Mouse (Mus musculus) bone marrow, adult 2 months (tissue): ENCODE measurements at regions not wholly inside any gene's neighbourhood (a gene's known extent, or its start where the extent isn't known, plus 50 kb on each side); places are given as distances from the start of the nearest gene placed in this dataset.

Source experiments
- H3K27ac ChIP-seq: fragments of 200-500 bp; 2 replicates; pipeline ENCODE4 v1.5.1; 2012; ENCODE audit warnings: low read depth, mild to moderate bottlenecking, control low read depth, inconsistent platforms, low read length; ENCODE audit not compliant: control insufficient read depth, poor library complexity, insufficient read depth
- H3K4me1 ChIP-seq: fragments of 200-500 bp; 2 replicates; pipeline ENCODE4 v1.6.1; 2011; ENCODE audit warnings: low read length; ENCODE audit not compliant: control insufficient read depth, insufficient read depth
- H3K4me3 ChIP-seq: fragments of 200-500 bp; replicated peaks from 2 replicates; pipeline ENCODE3; 2011; ENCODE audit warnings: mild to moderate bottlenecking, low read depth, low read length, control low read depth; ENCODE audit not compliant: control insufficient read depth
- CTCF ChIP-seq: fragments of 200-500 bp; IDR thresholded peaks from 2 replicates; pipeline ENCODE4 v1.5.1; 2011; ENCODE audit warnings: low read length, control low read depth; ENCODE audit not compliant: control insufficient read depth, insufficient read depth
- POLR2A ChIP-seq: fragments of 200-500 bp; IDR thresholded peaks from 2 replicates; pipeline ENCODE4 v1.6.1; 2011; ENCODE audit warnings: low read depth, mild to moderate bottlenecking, control low read depth, low read length, borderline replicate concordance; ENCODE audit not compliant: control insufficient read depth
- WGBS: fragments of 180-500 bp; shearing (Covaris S2); methylation state at CpG from one replicate; pipeline ENCODE4 v1.1.7; 2018; 5-methylcytosine and 5-hydroxymethylcytosine counted together

DNA sequence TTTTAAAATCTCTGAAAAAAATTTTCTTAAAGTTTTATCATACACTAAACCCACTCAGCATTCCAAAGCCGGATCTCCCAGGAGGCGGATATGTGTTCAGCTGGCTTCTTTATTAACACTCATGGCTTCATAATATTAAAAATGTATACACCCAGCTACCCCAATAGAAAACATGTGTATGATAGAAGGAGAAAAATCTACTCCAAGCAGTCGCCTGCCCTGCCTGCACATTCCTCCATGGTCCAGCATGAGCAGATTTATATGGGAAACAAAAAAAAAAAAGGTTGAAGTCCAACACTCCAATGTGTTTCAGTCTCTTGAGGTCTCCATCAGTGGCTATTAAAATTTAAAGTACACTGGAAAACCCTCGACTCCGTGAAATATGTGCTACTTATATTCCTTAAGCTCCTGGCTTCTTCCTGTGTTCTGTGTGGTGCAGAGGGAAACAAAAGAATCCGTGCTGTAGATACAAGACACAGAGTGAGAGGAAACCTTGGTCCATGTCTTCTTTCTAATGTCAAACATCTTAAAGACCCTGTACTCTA is 142.0 kb upstream of the Ppargc1a start:
- Histone ChIP-seq H3K4me1 (no peaks in the 10 kb centered on the region), H3K4me3 (no peak overlapping the region), H3K27ac (no peak overlapping the region)
- TF ChIP-seq CTCF, result no peak
- TF ChIP-seq POLR2A, result no peak
- WGBS, result 74% methylated on average over 6 of the region's 6 CpGs

DNA sequence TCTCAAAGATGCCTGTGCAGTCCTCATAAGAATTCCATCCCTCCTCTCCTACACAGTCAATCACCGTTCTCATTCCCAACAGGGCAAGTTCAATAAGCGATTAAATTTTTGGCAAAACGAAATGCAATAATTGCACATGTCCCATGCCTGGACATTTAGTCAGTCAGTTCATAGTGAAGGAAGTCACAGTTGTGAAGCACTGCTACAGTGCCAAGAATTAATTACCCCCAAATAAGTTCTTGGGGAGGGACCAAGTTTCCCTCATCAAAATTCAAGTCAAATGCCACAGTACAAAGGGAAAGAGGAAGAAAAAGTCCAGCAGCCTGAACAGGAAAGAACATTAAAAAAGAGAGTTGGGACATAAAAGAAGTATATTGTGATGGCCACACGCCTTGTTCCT is 112.4 kb upstream of the Ppargc1a start:
- TF ChIP-seq CTCF (no peak), POLR2A (no peak)
- Histone ChIP-seq H3K4me1 (no peaks in the 10 kb centered on the region), H3K4me3 (no peak overlapping the region), H3K27ac (no peak overlapping the region)
- 76% methylated on average over 4 of the region's 4 CpGs for WGBS

DNA sequence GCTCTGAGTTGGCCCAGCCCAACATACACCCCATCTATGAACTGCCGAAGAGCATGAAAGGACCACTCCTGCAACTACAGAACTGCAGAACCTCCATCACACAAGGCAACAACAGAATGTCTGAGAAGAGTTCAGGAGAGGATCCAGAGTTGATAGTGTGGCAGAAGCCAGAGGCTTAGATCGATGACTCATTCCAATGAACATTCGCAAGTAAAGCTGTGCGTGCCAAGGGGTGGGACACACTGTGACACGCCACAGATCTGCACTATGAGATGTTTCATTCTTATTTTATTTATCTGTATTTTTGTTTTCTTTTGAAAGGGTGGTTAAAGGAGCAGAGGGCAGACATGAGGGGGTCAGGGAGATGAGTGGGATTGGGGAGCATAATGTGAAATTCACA is 103.7 kb upstream of the Ppargc1a start:
- Histone ChIP-seq H3K4me1 (no peaks in the 10 kb centered on the region), H3K27ac (no peak overlapping the region), H3K4me3 (no peak overlapping the region)
- no peak for TF ChIP-seq CTCF
- no peak for TF ChIP-seq POLR2A
- WGBS, result 90% methylated on average over 5 of the region's 5 CpGs

DNA sequence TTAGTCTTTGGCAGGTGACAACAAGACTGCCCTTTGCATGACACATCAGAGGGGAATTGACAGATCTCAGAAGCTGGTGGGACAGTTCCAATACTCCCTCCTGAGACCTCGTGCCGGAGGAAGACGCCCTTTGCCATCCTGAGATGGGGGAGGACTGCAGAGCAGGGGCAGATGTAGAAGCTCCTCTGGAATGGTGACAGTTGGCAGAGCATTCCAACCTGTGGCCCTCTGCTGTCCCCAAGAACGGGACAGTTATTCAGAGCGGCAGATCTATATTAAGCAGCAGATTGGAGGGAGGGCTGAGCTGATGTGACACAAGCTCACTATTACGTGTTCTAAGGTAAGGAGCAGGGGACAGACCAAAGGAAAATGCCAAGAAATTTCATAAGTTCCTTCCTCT is 97.7 kb upstream of the Ppargc1a start:
- Histone ChIP-seq H3K27ac (no peak overlapping the region), H3K4me1 (no peaks in the 10 kb centered on the region), H3K4me3 (no peak overlapping the region)
- WGBS, result 64% methylated on average over 6 of the region's 6 CpGs
- TF ChIP-seq CTCF (no peak), POLR2A (no peak)

DNA sequence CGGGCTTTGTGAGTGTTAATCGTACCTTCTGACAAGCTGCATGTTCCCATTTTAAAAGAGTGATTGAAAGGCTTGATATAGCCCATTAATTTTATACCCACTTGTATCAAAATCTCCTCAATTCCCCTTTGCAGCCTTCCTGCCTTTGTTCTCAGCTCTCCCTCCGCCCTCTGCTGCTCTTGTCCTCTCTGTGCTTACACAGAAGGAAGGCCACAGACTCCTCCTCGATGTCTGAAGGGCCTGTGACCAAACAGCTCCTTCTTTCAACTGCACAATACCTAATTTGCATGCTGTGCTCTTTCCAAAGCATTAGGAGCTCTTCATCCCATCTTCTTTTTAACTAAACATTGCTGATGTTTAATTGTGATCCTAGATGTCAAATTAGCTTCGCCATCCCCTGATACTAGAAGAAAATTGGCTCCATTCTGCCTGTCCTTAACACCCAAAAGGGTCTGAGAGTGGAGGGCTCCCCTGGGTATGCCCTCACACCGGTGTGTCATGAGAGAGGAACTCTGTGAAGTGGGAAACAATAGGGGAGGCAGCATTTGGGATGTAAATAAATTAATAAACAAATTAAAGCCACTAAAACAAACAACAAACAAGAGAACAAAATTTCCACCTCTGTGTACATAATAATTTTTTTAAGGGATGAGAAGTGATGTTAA is 90.8 kb upstream of the Ppargc1a start:
- no peak overlapping the region for H3K27ac ChIP-seq
- H3K4me1 ChIP-seq, result no peaks in the 10 kb centered on the region
- WGBS, result 60% methylated on average over 6 of the region's 6 CpGs
- TF ChIP-seq CTCF, result no peak
- no peak for TF ChIP-seq POLR2A
- H3K4me3 ChIP-seq, result no peak overlapping the region

DNA sequence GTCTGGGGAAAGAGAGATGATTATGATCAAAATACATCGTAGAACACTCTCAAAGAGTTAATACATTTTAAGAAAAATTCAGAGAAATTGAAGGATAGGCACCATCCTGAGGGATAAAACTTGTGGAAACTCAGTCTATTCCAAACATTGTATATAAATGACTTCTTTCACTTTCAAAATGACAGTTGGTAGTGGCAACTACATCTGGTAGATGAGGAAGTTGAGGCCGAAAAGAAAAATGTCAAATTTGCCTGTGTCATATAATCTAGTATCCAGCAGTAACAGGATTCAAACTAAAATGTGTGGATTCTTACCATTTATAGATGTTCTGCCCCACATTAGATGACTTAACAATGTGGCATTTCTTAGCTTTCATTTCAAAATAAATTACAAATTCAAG is 86.0 kb upstream of the Ppargc1a start:
- 48% methylated on average over 2 of the region's 2 CpGs for WGBS
- no peaks in the 10 kb centered on the region for H3K4me1 ChIP-seq
- TF ChIP-seq POLR2A, result no peak
- no peak for TF ChIP-seq CTCF
- no peak overlapping the region for H3K27ac ChIP-seq
- H3K4me3 ChIP-seq, result no peak overlapping the region

DNA sequence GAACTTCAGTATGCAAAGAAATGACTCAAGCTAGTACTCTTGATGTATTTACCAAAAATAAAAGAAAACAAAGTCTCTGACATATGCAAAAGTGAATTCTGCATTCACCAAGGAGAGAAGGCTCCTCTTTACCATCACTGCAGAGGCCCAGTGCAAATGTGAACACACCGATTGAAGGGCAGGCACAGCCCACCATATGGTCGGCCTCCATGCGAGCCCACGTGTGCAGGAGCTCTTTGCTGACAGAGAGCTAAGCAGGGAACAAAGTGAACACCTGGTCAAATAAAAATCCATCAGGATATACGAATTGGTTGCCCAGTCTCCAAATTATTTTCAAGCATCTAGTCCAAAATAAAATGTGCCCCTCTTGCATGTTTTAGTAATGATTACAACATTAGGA is 56.9 kb upstream of the Ppargc1a start:
- 72% methylated on average over 5 of the region's 5 CpGs for WGBS

More for the DNA sequence above, 56.9 kb upstream of the Ppargc1a start:
- H3K27ac ChIP-seq, result no peak overlapping the region
- TF ChIP-seq CTCF (no peak), POLR2A (no peak)
- no peak overlapping the region for H3K4me3 ChIP-seq
- H3K4me1 ChIP-seq, result no peaks in the 10 kb centered on the region
